Mouse (Mus musculus): ENCODE measurements around the gene Psmb9. TPM values are rescaled to one million over a fixed set of nuclear protein-coding genes. Genes with fewer than 3 reads are reported as not detected.
"Not testable (repeated sequence)": the region's sequence is repeated elsewhere in the genome, so short reads cannot be mapped to it uniquely, and the experiment has no call there.

The Psmb9 gene
- polyA plus RNA-seq (2017; shearing (Covaris generic)), result 100 to 1,000 TPM; 330 to 403 (median 338) TPM

- peak; percentile 90 for ATAC-seq
Measured at GRCm38 (mm10) chr17:34187261-34187916, at the start of gene Psmb9, which contains the start of gene Tap1. Gene Psmb9, minus strand, starts transcription at chr17:34187764. Gene Tap1, plus strand, starts transcription at chr17:34187553.

GRCm38 (mm10) chr17:34236691-34237090 lies 49.1 kb upstream of the Psmb9 start:
- no peak for ATAC-seq

- peak; percentile 72 for ATAC-seq
Measured at GRCm38 (mm10) chr17:34234926-34235325, 47.4 kb upstream of the Psmb9 start.

GRCm38 (mm10) chr17:34232021-34232420 lies 44.5 kb upstream of the Psmb9 start:
- ATAC-seq, result not testable (repeated sequence)

- not testable (repeated sequence) for ATAC-seq
Measured at GRCm38 (mm10) chr17:34230971-34231370, 43.4 kb upstream of the Psmb9 start.

GRCm38 (mm10) chr17:34225911-34226310 lies 38.3 kb upstream of the Psmb9 start:
- not testable (repeated sequence) for ATAC-seq

GRCm38 (mm10) chr17:34225426-34225825 lies 37.9 kb upstream of the Psmb9 start:
- no peak for ATAC-seq

- ATAC-seq, result no peak
Measured at GRCm38 (mm10) chr17:34224816-34225215, 37.3 kb upstream of the Psmb9 start.

GRCm38 (mm10) chr17:34220401-34220800 lies 32.8 kb upstream of the Psmb9 start:
- ATAC-seq, result not testable (repeated sequence)

- ATAC-seq, result not testable (repeated sequence)
Measured at GRCm38 (mm10) chr17:34219801-34220200, 32.2 kb upstream of the Psmb9 start.

GRCm38 (mm10) chr17:34219096-34219495 lies 31.5 kb upstream of the Psmb9 start:
- peak; percentile 51 for ATAC-seq

- ATAC-seq, result peak; percentile 76
Measured at GRCm38 (mm10) chr17:34218675-34219074, 31.1 kb upstream of the Psmb9 start.

GRCm38 (mm10) chr17:34217986-34218385 lies 30.4 kb upstream of the Psmb9 start:
- ATAC-seq, result no peak

GRCm38 (mm10) chr17:34217216-34217928 lies 29.8 kb upstream of the Psmb9 start:
- no peak for ATAC-seq

- no peak for ATAC-seq
Measured at GRCm38 (mm10) chr17:34215176-34215575, 27.6 kb upstream of the Psmb9 start.

GRCm38 (mm10) chr17:34213936-34214335 lies 26.4 kb upstream of the Psmb9 start:
- no peak for ATAC-seq

GRCm38 (mm10) chr17:34211746-34212365 lies 24.3 kb upstream of the Psmb9 start:
- ATAC-seq, result peak; percentile 79

- ATAC-seq, result no peak
Measured at GRCm38 (mm10) chr17:34210599-34210998, 23.0 kb upstream of the Psmb9 start.

GRCm38 (mm10) chr17:34209680-34210079 lies 22.1 kb upstream of the Psmb9 start:
- no peak for ATAC-seq

GRCm38 (mm10) chr17:34208421-34208820 lies 20.9 kb upstream of the Psmb9 start:
- ATAC-seq, result no peak

GRCm38 (mm10) chr17:34207866-34208265 lies 20.3 kb upstream of the Psmb9 start:
- ATAC-seq, result no peak

GRCm38 (mm10) chr17:34207456-34207855 lies 19.9 kb upstream of the Psmb9 start:
- no peak for ATAC-seq

GRCm38 (mm10) chr17:34206731-34207130 lies 19.2 kb upstream of the Psmb9 start:
- no peak for ATAC-seq
